Mouse (Mus musculus) hindbrain, postnatal 0 days (tissue): ENCODE data around the gene Tbxas1. TPM values are rescaled to one million over a fixed set of nuclear protein-coding genes. Genes with fewer than 3 reads are reported as not detected.

Experiments used
- ATAC-seq: fragments of 200-750 bp; cut with Nextera tagmentation; 2 replicates; pipeline ENCODE4 v1.8.0; 2017; ENCODE audit warnings: mild to moderate bottlenecking, moderate TSS enrichment, moderate library complexity
- DNase-seq: peaks from one replicate; pipeline ENCODE4 v3.0.0-alpha.2; 2015; ENCODE audit warnings: low spot score
- H3K27ac ChIP-seq: fragments of 300-500 bp; sonication (generic); 2 replicates; pipeline ENCODE4 v1.5.1; 2014; ENCODE audit warnings: mild to moderate bottlenecking
- H3K27me3 ChIP-seq: fragments of 300-500 bp; sonication (generic); 2 replicates; pipeline ENCODE4 v1.6.1; 2014; ENCODE audit warnings: low read length, mixed read lengths; ENCODE audit not compliant: insufficient read depth
- H3K36me3 ChIP-seq: fragments of 300-500 bp; sonication (generic); 2 replicates; pipeline ENCODE4 v1.6.1; 2014; ENCODE audit warnings: low read length, mixed read lengths; ENCODE audit not compliant: insufficient read depth
- H3K4me1 ChIP-seq: fragments of 300-500 bp; sonication (generic); 2 replicates; pipeline ENCODE4 v1.6.1; 2014; ENCODE audit warnings: antibody characterized with exemption, low read length, mixed read lengths; ENCODE audit not compliant: insufficient read depth
- H3K4me2 ChIP-seq: fragments of 300-500 bp; sonication (generic); 2 replicates; pipeline ENCODE4 v1.6.1; 2014; ENCODE audit warnings: low read depth, mild to moderate bottlenecking, low read length, moderate library complexity, mixed read lengths
- H3K4me3 ChIP-seq: fragments of 300-500 bp; sonication (generic); 2 replicates; pipeline ENCODE4 v1.5.1; 2014; ENCODE audit warnings: low read length
- H3K9ac ChIP-seq: fragments of 300-500 bp; sonication (generic); replicated peaks from 2 replicates; pipeline ENCODE4 v1.6.1; 2014; ENCODE audit warnings: mild to moderate bottlenecking, low read length, moderate library complexity, mixed read lengths
- H3K9me3 ChIP-seq: fragments of 300-500 bp; sonication (generic); 2 replicates; pipeline ENCODE4 v1.6.1; 2016; ENCODE audit warnings: low read length, mixed read lengths
- CTCF ChIP-seq: IDR thresholded peaks from 2 replicates; pipeline ENCODE4 v1.5.1; 2016; ENCODE audit warnings: antibody characterized with exemption, control low read depth, low read depth
- WGBS: fragments of 180-500 bp; shearing (Covaris S2); extraction: QIAGEN DNeasy Blood & Tissue Kit; methylation state at CpG from one replicate; pipeline ENCODE4 v1.1.7; 2014; 5-methylcytosine and 5-hydroxymethylcytosine counted together
- polyA plus RNA-seq: library from polyadenylated mRNA; unstranded; fragments of >200 nt; fragmentation: Nextera tagmentation; extraction: Ambion mirVana; gene quantifications from 2 replicates; pipeline ENCODE4 v1.2.1, GENCODE M21; 2015
- total RNA-seq: library from RNA; depleted of rRNA; stranded (reverse); fragments of >200 nt; gene quantifications from 2 replicates; pipeline ENCODE4 v1.2.3, GENCODE M21; 2014

Gene Tbxas1
- total and polyA plus RNA-seq, 2 experiments from 2014 or later, result 2.1 to 4.3 TPM

- Histone ChIP-seq H3K9ac (no peak overlapping the region), H3K36me3 (no peaks in the 10 kb centered on the region), H3K4me1 (no peaks in the 10 kb centered on the region), H3K4me3 (no peak overlapping the region), H3K9me3 (no peaks in the 10 kb centered on the region), H3K4me2 (no peak overlapping the region), H3K27me3 (no peaks in the 10 kb centered on the region), H3K27ac (no peak overlapping the region)
- ATAC-seq (peak; percentile 67), DNase-seq (peak; percentile 30)
- no peak for TF ChIP-seq CTCF
- whole genome bisulfite sequencing, result 56% methylated on average over 12 of the region's 12 CpGs
Observed at GRCm38 (mm10) chr6:38960791-38961426, 85.7 kb downstream of the Tbxas1 start.

- H3K27ac ChIP-seq, result no peak overlapping the region
- no peak overlapping the region for H3K4me3 ChIP-seq
- no peak overlapping the region for H3K4me2 ChIP-seq
- no peaks in the 10 kb centered on the region for H3K9me3 ChIP-seq
- WGBS, result 45% methylated on average over 8 of the region's 8 CpGs
- no peaks in the 10 kb centered on the region for H3K27me3 ChIP-seq
- TF ChIP-seq CTCF, result no peak
- H3K9ac ChIP-seq, result no peak overlapping the region
- ATAC-seq (no peak; the same call in 1 of the 2 replicates), DNase-seq (peak; percentile 12)
- H3K4me1 ChIP-seq, result no peaks in the 10 kb centered on the region
- no peaks in the 10 kb centered on the region for H3K36me3 ChIP-seq
Observed at GRCm38 (mm10) chr6:38961427-38962033, 86.3 kb downstream of the Tbxas1 start.

DNA sequence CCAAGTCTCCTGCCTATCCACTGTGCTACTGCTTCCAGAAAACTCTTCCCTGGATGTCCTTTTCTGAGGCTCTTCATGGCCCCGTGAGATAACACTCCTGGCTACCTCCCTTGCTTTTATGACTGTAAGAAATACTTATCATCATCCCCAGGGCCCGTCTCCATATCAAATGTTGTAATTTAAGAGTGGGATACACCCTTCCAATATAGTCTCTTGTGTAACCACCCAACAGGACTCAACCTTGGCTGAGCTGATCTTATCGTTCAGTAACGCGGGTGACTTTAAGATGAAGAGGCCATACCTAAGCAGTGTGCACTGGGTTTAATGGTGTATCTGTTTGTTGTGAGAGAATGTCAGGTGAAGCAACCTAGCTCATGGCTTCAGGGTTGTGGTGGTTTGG lies 91.6 kb downstream of the Tbxas1 start:
- H3K4me3 ChIP-seq, result no peak overlapping the region
- DNase-seq (no peak), ATAC-seq (no peak)
- H3K27ac ChIP-seq, result no peak overlapping the region
- H3K4me2 ChIP-seq, result no peak overlapping the region
- 97% methylated on average over 5 of the region's 5 CpGs for WGBS
- no peaks in the 10 kb centered on the region for H3K4me1 ChIP-seq
- no peak overlapping the region for H3K9ac ChIP-seq
- no peaks in the 10 kb centered on the region for H3K27me3 ChIP-seq
- no peaks in the 10 kb centered on the region for H3K36me3 ChIP-seq
- no peaks in the 10 kb centered on the region for H3K9me3 ChIP-seq
- TF ChIP-seq CTCF, result no peak

GRCm38 (mm10) chr6:38967288-38967687 lies 92.1 kb downstream of the Tbxas1 start:
- H3K27me3 ChIP-seq, result no peaks in the 10 kb centered on the region
- H3K36me3 ChIP-seq, result no peaks in the 10 kb centered on the region
- 82% methylated on average over 6 of the region's 6 CpGs for WGBS
- no peak overlapping the region for H3K4me2 ChIP-seq
- H3K4me3 ChIP-seq, result no peak overlapping the region
- no peak overlapping the region for H3K9ac ChIP-seq
- no peak overlapping the region for H3K27ac ChIP-seq
- DNase-seq (no peak), ATAC-seq (no peak)
- H3K4me1 ChIP-seq, result no peaks in the 10 kb centered on the region
- no peaks in the 10 kb centered on the region for H3K9me3 ChIP-seq
- TF ChIP-seq CTCF, result no peak

GRCm38 (mm10) chr6:38967988-38968387 lies 92.8 kb downstream of the Tbxas1 start:
- H3K4me3 ChIP-seq, result no peak overlapping the region
- H3K36me3 ChIP-seq, result no peaks in the 10 kb centered on the region
- no peak overlapping the region for H3K27ac ChIP-seq
- H3K4me2 ChIP-seq, result no peak overlapping the region
- no peak overlapping the region for H3K9ac ChIP-seq
- no peak for TF ChIP-seq CTCF
- H3K4me1 ChIP-seq, result no peaks in the 10 kb centered on the region
- H3K27me3 ChIP-seq, result no peaks in the 10 kb centered on the region
- DNase-seq (no peak), ATAC-seq (no peak)
- H3K9me3 ChIP-seq, result no peaks in the 10 kb centered on the region
- 80% methylated on average over 5 of the region's 5 CpGs for WGBS

- Histone ChIP-seq H3K4me2 (no peak overlapping the region), H3K9me3 (no peaks in the 10 kb centered on the region), H3K4me1 (no peaks in the 10 kb centered on the region), H3K27ac (no peak overlapping the region), H3K27me3 (no peaks in the 10 kb centered on the region), H3K9ac (no peak overlapping the region), H3K36me3 (no peaks in the 10 kb centered on the region), H3K4me3 (no peak overlapping the region)
- no peak for TF ChIP-seq CTCF
- WGBS, result 52% methylated on average over 6 of the region's 6 CpGs
- peak; percentile 54 for DNase-seq
- ATAC-seq, result 0 out of 2 replicates have a peak, but pooled peaks have one; percentile 51
Observed at GRCm38 (mm10) chr6:38969944-38970740, 94.9 kb downstream of the Tbxas1 start.
